Mouse (Mus musculus): ENCODE results near the gene Col4a2.

DNA sequence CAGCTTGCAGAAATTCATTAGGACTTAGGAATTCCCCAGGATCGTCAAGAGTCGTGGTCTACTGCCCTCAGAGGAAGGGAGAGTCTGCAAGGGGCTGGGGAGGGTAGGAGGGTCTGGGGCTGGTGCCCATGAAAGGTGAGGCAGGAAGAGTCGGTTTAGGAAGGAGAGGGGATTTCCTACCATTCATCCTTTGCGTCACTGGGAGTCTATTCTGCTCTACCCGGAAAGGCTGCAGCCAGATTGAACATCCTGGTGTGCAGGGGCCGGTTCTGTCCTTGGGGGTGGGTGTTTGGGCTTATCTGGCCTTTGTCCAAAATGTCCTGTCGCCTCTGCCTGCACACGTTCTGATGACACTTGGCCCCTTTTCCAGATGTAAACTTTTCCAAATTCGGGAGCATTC, 82.2 kb downstream of the Col4a2 start:
- TF ChIP-seq POLR2A (IDR thresholded peaks at IDR 0.05; ENCODE audit: low read depth, low read length) (no peak), CTCF (IDR thresholded peaks at IDR 0.05; ENCODE audit: extremely low read depth, insufficient read depth, insufficient read length, insufficient replicate concordance) (no peak)
